In the genomic region with DNA sequence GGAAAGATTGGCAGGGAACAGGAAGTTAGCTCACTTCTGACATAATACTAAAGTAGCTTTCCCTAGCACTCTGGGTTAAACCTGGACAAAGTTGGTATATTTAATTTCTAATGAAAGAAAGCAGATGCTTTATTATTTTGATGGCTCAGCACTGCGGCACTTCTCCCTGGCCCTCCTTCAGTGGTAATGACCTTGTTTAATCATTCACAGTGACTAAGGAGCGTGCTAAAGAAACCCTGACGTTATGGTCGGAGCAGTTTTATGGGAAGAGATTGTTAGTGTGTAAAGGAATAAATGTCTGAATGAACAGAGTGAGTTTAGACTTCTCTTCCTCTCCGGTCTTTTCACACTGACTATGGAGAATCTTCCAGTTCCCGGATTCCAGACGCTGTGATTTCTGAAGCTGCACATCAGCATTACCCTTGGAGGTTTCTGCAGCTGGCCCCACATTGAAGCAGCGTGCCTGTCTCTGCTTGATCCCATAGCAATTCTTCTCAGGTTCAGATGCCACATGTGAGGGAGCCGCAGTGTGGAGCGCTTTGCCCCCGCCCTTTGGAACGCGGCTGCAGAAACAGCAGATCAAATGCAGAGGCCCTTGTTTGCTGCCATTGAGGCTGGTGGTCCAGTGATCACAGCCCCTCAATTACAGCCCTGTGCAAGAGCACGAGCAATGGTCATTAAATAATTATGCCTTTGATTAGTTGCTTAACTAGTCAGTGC, we compare ENCODE assay signal across 10 mouse cellular contexts.
DNase-seq lines count a peak whose midpoint lies in the region; ATAC-seq lines count a peak whose summit lies in the region.
"Had no signal": no experiment of that assay in that cellular context is flagged by ENCODE, and none has a peak within 500 bp of the region (broad histone marks: within the 10 kb centered on the region; RNA-seq: fewer than 3 reads in every experiment).

No protein-coding gene starts in this region.

- DNase-seq in embryo, embryonic 10.5 days (ENCODE audit: low spot score), result peak; percentile 64
- peak; percentile 66 for DNase-seq in forelimb bud, embryonic 11.5 days (ENCODE audit: low read depth, low spot score)
- DNase-seq in midbrain, embryonic 14.5 days, result peak; percentile 42
- DNase-seq in thymus, postnatal 4 days, result no peak
- DNase-seq in adrenal gland, postnatal 36 days, result no peak
- DNase-seq in adrenal gland, postnatal 25 days, result no peak
- no peak for DNase-seq in heart, adult 18-20 months
- DNase-seq: adrenal gland, adult 2 months; cerebellum, adult 8-10 months had no signal

- H3K27ac ChIP-seq in kidney, embryonic 14.5 days (ENCODE audit: low read depth, low read length), result no peak overlapping the region; the same call in 1 of the 2 replicates
- H3K27ac ChIP-seq in midbrain, embryonic 14.5 days (replicated peaks; ENCODE audit: low read depth, low read length), result no peak overlapping the region

- WGBS in kidney, embryonic 14.5 days, result 21% methylated on average over 14 of the region's 14 CpGs
- 52% methylated on average over 14 of the region's 14 CpGs for WGBS in midbrain, embryonic 14.5 days

- H3K4me3 ChIP-seq in kidney, embryonic 14.5 days (ENCODE audit: low read length), result no peak overlapping the region
- H3K4me3 ChIP-seq in midbrain, embryonic 14.5 days (replicated peaks; ENCODE audit: low read depth, low read length), result no peak overlapping the region

- H3K9me3 ChIP-seq in kidney, embryonic 14.5 days (ENCODE audit: control insufficient read depth, low read length), result no peaks in the 10 kb centered on the region
- no peaks in the 10 kb centered on the region for H3K9me3 ChIP-seq in midbrain, embryonic 14.5 days (ENCODE audit: control insufficient read depth, low read length)

- ATAC-seq in kidney, embryonic 14.5 days (ENCODE audit: low FRiP score, low TSS enrichment), result 0 out of 2 replicates have a peak, but pooled peaks have one; percentile 39
- ATAC-seq in midbrain, embryonic 14.5 days (ENCODE audit: low FRiP score, low TSS enrichment), result no peak

- H3K27me3 ChIP-seq in kidney, embryonic 14.5 days (ENCODE audit: control insufficient read depth, insufficient read depth, low read length), result no peaks in the 10 kb centered on the region
- H3K27me3 ChIP-seq in midbrain, embryonic 14.5 days (ENCODE audit: control insufficient read depth, insufficient read depth, low read length), result no peaks in the 10 kb centered on the region

- no peak overlapping the region for H3K4me2 ChIP-seq in kidney, embryonic 14.5 days (replicated peaks; ENCODE audit: low read depth, low read length)
- H3K4me2 ChIP-seq in midbrain, embryonic 14.5 days (ENCODE audit: low read length), result no peak overlapping the region

- 0 out of 2 replicates have a peak, but pooled peaks cover 9% of the 10 kb centered on the region for H3K4me1 ChIP-seq in kidney, embryonic 14.5 days (ENCODE audit: control insufficient read depth, insufficient read depth, low read length)
- no peaks in the 10 kb centered on the region for H3K4me1 ChIP-seq in midbrain, embryonic 14.5 days (ENCODE audit: control insufficient read depth, insufficient read depth, low read length)

- H3K9ac ChIP-seq in kidney, embryonic 14.5 days (ENCODE audit: low read depth, low read length), result no peak overlapping the region
- no peak overlapping the region for H3K9ac ChIP-seq in midbrain, embryonic 14.5 days (replicated peaks; ENCODE audit: low read length)

- H3K36me3 ChIP-seq in kidney, embryonic 14.5 days (ENCODE audit: control insufficient read depth, insufficient read depth, low read length), result no peaks in the 10 kb centered on the region
- H3K36me3 ChIP-seq in midbrain, embryonic 14.5 days (ENCODE audit: control insufficient read depth, insufficient read depth, low read length), result no peaks in the 10 kb centered on the region

Comparison
In these comparisons a context has a peak if more than half of its experiments do, and no peak if none do; other contexts are left out.
1. DNase-seq: peak in embryo, embryonic 10.5 days (single experiment), forelimb bud, embryonic 11.5 days (single experiment) and midbrain, embryonic 14.5 days (single experiment); none in thymus, postnatal 4 days (single experiment), adrenal gland, postnatal 36 days (0 of 2), adrenal gland, postnatal 25 days (single experiment) and heart, adult 18-20 months (0 of 2).